Mouse (Mus musculus): ENCODE data around the gene Nqo1. TPM values are rescaled to one million over a fixed set of nuclear protein-coding genes. Genes with fewer than 3 reads are reported as not detected.
A peak's percentile ranks its signal among the peaks of the same experiment; 100 is the strongest.

The Nqo1 gene
- total and polyA plus RNA-seq, 2 experiments from 2014 or later = 14.1 to 22.1 TPM

DNA sequence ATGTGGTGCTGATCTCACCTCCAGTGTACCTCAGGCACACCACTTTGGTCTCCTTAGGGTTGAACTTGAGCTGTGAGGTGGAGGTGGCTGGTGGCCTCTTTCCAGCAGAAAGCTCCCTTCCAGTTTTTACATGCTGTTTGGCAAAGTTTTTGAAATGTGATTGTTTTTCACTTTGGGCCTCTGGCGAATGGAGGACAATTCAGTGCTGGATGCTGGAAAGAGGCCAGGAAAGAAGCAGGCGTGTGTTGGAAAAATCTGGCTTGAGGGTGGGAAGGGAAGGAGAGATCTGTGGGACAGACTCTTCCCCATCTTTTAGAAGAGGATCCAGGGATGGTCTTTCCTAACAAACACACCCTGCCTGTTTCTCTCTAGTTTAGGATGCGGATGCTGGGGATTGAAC is 41.6 kb upstream of the Nqo1 start:
- no peak for DNase-seq (ENCODE audit: low spot score)

DNA sequence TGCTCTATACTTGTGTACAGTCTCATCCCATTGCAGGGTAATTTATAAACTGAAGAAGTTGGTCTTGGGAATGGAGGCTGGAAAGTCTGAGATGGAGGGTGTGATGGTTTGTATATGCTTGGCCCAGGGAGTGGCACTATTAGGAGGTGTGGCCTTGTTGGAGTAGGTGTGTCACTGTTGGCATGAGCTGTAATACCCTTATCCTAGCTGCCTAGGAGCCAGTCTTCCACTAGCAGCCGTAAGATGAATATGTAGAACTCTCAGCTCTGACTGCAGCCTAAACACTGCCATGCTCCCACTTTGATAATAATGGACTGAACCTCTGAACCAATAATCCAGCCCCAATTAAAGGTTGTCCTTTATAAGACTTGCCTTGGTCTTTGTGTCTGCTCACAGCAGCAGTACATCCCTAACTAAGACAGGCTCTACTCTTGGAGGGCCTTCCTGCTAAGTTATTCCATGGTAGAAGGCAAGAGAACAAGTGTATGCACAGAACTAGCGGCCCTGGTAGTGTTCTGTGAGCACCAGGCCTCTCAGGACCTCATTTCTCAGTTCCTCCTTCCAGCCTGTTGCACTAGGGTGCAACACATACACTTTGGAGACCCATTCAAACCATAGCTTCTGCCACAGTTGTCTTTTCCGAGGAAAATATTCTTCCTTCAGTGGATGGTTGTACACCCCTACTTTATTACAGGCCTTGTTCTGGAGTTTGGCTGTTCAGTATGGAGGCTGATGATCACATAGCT is 37.0 kb upstream of the Nqo1 start:
- Histone ChIP-seq H3K36me3 (ENCODE audit: insufficient read depth, low read length) (no peaks in the 10 kb centered on the region), H3K4me1 (ENCODE audit: insufficient read depth, low read length) (no peaks in the 10 kb centered on the region; the same call in 1 of the 2 replicates), H3K27me3 (ENCODE audit: insufficient read depth, low read length) (no peaks in the 10 kb centered on the region), H3K4me2 (ENCODE audit: low read depth, low read length) (no peak overlapping the region), H3K9me3 (ENCODE audit: low read length) (no peaks in the 10 kb centered on the region), H3K27ac (no peak overlapping the region), H3K4me3 (ENCODE audit: low read length) (no peak overlapping the region), H3K9ac (replicated peaks; ENCODE audit: low read length) (no peak overlapping the region)
- no peak for TF ChIP-seq CTCF (IDR thresholded peaks at IDR 0.05; ENCODE audit: low read depth)
- 92% methylated on average over 3 of the region's 3 CpGs for WGBS
- DNase-seq (ENCODE audit: low spot score) (no peak), ATAC-seq (no peak)

More for the DNA sequence above, 41.6 kb upstream of the Nqo1 start:
- no peak overlapping the region for H3K27ac ChIP-seq
- no peak for ATAC-seq
- H3K9ac ChIP-seq (replicated peaks; ENCODE audit: low read length) = no peak overlapping the region
- H3K4me3 ChIP-seq (ENCODE audit: low read length) = no peak overlapping the region
- no peaks in the 10 kb centered on the region for H3K9me3 ChIP-seq (ENCODE audit: low read length)
- no peaks in the 10 kb centered on the region for H3K27me3 ChIP-seq (ENCODE audit: insufficient read depth, low read length)
- no peak for TF ChIP-seq CTCF (IDR thresholded peaks at IDR 0.05; ENCODE audit: low read depth)
- no peaks in the 10 kb centered on the region for H3K4me1 ChIP-seq (ENCODE audit: insufficient read depth, low read length)
- no peaks in the 10 kb centered on the region for H3K36me3 ChIP-seq (ENCODE audit: insufficient read depth, low read length)
- H3K4me2 ChIP-seq (ENCODE audit: low read depth, low read length) = no peak overlapping the region
- 57% methylated on average over 3 of the region's 3 CpGs for WGBS

DNA sequence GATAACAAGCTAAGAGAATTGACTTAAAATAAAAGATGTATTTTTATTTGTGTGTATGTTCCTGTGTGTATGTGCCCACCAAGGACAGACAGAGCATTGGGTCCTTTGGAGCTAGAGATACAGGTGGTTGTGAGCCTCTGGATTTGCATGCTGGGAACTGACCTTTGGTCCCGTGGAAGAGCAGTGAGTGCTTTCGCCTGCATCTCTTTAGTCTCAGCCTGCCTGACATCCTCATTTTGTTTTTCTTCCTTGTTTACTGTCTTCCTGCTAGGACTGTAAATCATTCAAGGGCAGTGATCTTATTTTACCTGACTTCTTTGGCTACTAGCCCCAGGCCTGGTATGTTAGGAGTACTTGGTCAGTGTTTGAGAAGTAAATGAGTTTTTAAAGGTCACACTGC is 34.7 kb upstream of the Nqo1 start:
- no peaks in the 10 kb centered on the region for H3K9me3 ChIP-seq (ENCODE audit: low read length)
- 64% methylated on average over 2 of the region's 2 CpGs for WGBS
- H3K36me3 ChIP-seq (ENCODE audit: insufficient read depth, low read length) = no peaks in the 10 kb centered on the region
- H3K9ac ChIP-seq (replicated peaks; ENCODE audit: low read length) = no peak overlapping the region; the same call in 1 of the 2 replicates
- no peak overlapping the region for H3K27ac ChIP-seq
- DNase-seq (ENCODE audit: low spot score) = no peak
- no peak overlapping the region for H3K4me3 ChIP-seq (ENCODE audit: low read length)
- H3K4me2 ChIP-seq (ENCODE audit: low read depth, low read length) = peak overlapping the region; percentile 72; the same call in 1 of the 2 replicates
- H3K27me3 ChIP-seq (ENCODE audit: insufficient read depth, low read length) = no peaks in the 10 kb centered on the region
- no peak for ATAC-seq
- no peaks in the 10 kb centered on the region; the same call in 1 of the 2 replicates for H3K4me1 ChIP-seq (ENCODE audit: insufficient read depth, low read length)
- TF ChIP-seq CTCF (IDR thresholded peaks at IDR 0.05; ENCODE audit: low read depth) = no peak

DNA sequence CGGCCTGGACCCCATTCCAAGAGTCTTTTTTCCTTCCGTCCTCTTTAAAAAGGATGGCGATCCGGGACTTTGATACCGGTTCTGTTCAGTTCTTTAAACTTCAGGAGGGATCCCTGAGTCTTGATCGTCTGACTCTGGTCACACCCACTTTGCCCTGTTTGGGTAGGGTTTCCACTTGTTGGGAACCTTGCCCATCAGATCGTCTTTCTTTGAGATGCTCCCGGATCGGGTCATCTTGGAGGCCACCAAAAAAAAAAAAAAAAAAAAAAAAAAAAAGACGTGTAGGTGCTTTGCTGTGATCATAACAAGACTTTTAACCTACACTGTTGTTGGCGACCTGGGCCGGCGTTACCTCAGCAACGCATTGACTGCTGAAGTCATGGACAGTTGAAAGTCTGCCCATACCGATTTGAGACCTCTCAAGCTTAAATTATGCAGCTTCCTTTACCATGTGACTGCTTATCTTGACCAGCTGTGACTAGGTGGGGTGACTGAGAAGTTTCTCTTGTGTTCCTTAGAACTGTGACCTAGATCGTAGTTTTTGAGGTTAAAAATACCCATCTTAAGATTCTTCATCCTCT is 33.9 kb upstream of the Nqo1 start:
- Histone ChIP-seq H3K36me3 (ENCODE audit: insufficient read depth, low read length) (no peaks in the 10 kb centered on the region), H3K4me2 (ENCODE audit: low read depth, low read length) (peak overlapping the region; percentile 72), H3K27me3 (ENCODE audit: insufficient read depth, low read length) (no peaks in the 10 kb centered on the region), H3K27ac (peak overlapping the region; percentile 82), H3K9ac (replicated peaks; ENCODE audit: low read length) (peak overlapping the region; percentile 74), H3K4me3 (ENCODE audit: low read length) (peak overlapping the region; percentile 81), H3K9me3 (ENCODE audit: low read length) (no peaks in the 10 kb centered on the region), H3K4me1 (ENCODE audit: insufficient read depth, low read length) (no peaks in the 10 kb centered on the region; the same call in 1 of the 2 replicates)
- WGBS = 7% methylated on average over 16 of the region's 16 CpGs
- TF ChIP-seq CTCF (IDR thresholded peaks at IDR 0.05; ENCODE audit: low read depth) = no peak
- DNase-seq (ENCODE audit: low spot score) = peak; percentile 29
- ATAC-seq = peak; percentile 44

DNA sequence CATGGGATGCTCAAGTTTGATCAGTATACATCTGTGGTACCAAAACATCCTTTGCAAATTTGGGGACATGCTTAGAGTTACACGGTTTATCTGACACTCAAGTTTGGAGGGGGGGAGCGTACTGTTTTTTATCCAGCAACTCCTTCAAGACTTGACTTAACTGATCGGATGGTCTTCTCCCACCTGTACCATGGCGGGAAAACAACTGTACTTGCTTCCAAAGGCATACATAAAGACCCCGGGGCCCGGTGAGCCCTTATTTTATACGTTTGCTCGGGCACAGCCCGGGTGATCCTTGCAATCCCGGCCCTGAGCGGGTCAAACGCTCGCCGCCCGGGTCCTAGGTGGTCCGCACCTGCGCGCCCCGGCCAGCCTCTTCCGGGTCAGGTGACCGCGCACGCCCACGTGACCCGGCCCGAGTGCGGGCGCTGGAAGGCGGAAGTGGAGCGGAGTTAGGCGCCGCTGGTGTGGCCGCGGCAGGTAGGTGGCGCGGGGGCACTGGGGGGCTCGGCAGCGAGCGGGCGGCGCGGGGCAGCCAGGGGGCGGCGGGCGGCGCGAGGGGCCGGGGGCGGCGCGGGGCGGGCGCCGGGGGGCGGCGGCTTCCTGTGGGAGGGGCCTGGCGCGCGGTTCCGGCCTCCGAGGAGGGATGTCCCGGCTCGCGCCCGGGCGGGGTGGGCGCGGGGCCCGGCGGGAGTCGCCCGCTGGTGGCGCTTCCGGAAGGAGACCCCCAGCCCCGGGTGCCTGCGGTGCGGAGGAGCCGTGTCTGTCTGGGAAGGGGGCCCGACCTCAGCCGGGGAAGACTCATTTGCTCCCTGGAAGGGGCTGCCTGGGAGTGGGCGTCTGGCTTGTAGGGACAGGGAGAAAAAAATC is 33.2 kb upstream of the Nqo1 start, which contains the start of gene Wwp2:
Wwp2 (plus strand) TSS at position 404 of the 870 bp plus-strand sequence.
- under 1% methylated on average over 72 of the region's 81 CpGs for WGBS
- no peaks in the 10 kb centered on the region; the same call in 1 of the 2 replicates for H3K4me1 ChIP-seq (ENCODE audit: insufficient read depth, low read length)
- H3K4me2 ChIP-seq (ENCODE audit: low read depth, low read length) = peak within 1 kb of the TSS; percentile 72
- TF ChIP-seq CTCF (IDR thresholded peaks at IDR 0.05; ENCODE audit: low read depth) = no peak
- ATAC-seq (peak; percentile 93), DNase-seq (ENCODE audit: low spot score) (peak; percentile 85)
- no peaks in the 10 kb centered on the region for H3K36me3 ChIP-seq (ENCODE audit: insufficient read depth, low read length)
- H3K27ac ChIP-seq = peak within 1 kb of the TSS; percentile 82
- H3K4me3 ChIP-seq (ENCODE audit: low read length) = peak within 1 kb of the TSS; percentile 81
- H3K9me3 ChIP-seq (ENCODE audit: low read length) = no peaks in the 10 kb centered on the region
- H3K9ac ChIP-seq (replicated peaks; ENCODE audit: low read length) = peak within 1 kb of the TSS; percentile 74
- no peaks in the 10 kb centered on the region for H3K27me3 ChIP-seq (ENCODE audit: insufficient read depth, low read length)

DNA sequence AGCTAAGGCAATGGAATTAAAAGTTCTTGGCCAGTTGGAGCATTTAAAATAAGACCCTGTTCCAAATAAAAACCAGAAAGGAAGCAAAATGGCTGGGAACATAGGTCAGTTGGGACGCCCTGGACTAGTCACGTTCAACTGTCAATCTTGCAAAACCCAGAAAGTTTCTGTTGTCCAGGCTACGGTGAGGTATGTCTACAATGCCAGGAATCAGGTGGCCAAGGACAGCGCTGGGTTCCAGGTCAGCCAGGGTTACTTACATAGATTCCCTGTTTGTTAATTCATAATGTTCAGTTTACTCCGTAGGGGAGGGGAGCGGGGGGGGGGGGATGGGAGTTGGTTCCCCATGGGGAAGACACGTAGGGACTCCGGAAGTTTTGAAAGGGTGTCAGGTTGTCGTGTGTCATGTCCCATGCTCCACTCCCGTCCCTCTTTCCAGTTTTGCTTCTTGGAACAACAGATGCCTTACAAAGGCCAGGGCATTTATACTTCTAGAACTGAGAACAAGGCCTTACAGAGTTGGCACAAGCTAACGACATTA is 32.5 kb upstream of the Nqo1 start:
- H3K9ac ChIP-seq (replicated peaks; ENCODE audit: low read length) = peak overlapping the region; percentile 74; the same call in 1 of the 2 replicates
- DNase-seq (ENCODE audit: low spot score) = no peak
- TF ChIP-seq CTCF (IDR thresholded peaks at IDR 0.05; ENCODE audit: low read depth) = no peak
- H3K36me3 ChIP-seq (ENCODE audit: insufficient read depth, low read length) = no peaks in the 10 kb centered on the region
- H3K4me2 ChIP-seq (ENCODE audit: low read depth, low read length) = peak overlapping the region; percentile 72
- no peaks in the 10 kb centered on the region for H3K9me3 ChIP-seq (ENCODE audit: low read length)
- H3K4me3 ChIP-seq (ENCODE audit: low read length) = peak overlapping the region; percentile 81
- no peak for ATAC-seq
- H3K4me1 ChIP-seq (ENCODE audit: insufficient read depth, low read length) = no peaks in the 10 kb centered on the region; the same call in 1 of the 2 replicates
- H3K27me3 ChIP-seq (ENCODE audit: insufficient read depth, low read length) = no peaks in the 10 kb centered on the region
- H3K27ac ChIP-seq = no peak overlapping the region
- WGBS = 29% methylated on average over 11 of the region's 11 CpGs

Data from hindbrain, postnatal 0 days (tissue).